Mouse (Mus musculus): Measurements from ENCODE around the gene Ube2j1. TPM values are rescaled to one million over a fixed set of nuclear protein-coding genes. Genes with fewer than 3 reads are reported as not detected.

The Ube2j1 gene
- total and polyA plus RNA-seq, 2 experiments from 2014 or later: 30.9 to 31.2 TPM

DNA sequence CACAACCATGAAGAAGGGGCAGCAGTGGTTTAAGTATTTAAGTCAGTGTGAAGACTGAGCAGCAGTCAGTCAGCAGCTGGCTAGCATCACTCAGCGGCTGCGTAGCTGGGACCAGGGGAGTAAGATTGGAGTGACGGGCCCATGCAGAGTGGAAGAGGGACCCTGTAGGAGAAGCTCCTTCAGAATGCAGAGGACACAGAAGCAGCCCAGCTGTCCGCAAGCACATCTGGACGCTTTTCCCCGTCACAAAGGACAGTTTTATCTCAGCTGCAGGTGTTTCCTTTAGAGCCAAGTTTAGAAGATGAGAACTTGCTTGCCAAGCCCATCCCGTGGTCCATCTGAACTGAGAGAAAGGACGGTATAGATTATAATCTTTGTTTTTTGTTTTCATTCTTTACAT, 6.8 kb upstream of the Ube2j1 start:
- DNase-seq (ENCODE audit: low spot score) (no peak), ATAC-seq (ENCODE audit: insufficient read depth, low read depth) (no peak)
- TF ChIP-seq CTCF (IDR thresholded peaks at IDR 0.05; ENCODE audit: low read depth) (no peak), EP300 (IDR thresholded peaks at IDR 0.05; ENCODE audit: low read depth) (no peak)
- Histone ChIP-seq H3K4me1 (ENCODE audit: control insufficient read depth, insufficient read depth) (no peaks in the 10 kb centered on the region), H3K27ac (ENCODE audit: low read depth) (no peak overlapping the region), H3K4me3 (ENCODE audit: low read depth, low read length) (no peak overlapping the region), H3K9ac (replicated peaks; ENCODE audit: low read depth, low read length) (no peak overlapping the region), H3K36me3 (replicated peaks; ENCODE audit: control insufficient read depth, insufficient read depth, low read length) (peaks cover 12% of the 10 kb centered on the region; the same call in 1 of the 2 replicates), H3K9me3 (replicated peaks; ENCODE audit: control insufficient read depth, low read length) (no peaks in the 10 kb centered on the region), H3K4me2 (ENCODE audit: low read depth, low read length) (no peak overlapping the region), H3K27me3 (ENCODE audit: control insufficient read depth, insufficient read depth, low read length) (no peaks in the 10 kb centered on the region)
- 26% methylated on average over 8 of the region's 8 CpGs for whole genome bisulfite sequencing

GRCm38 (mm10) chr4:33029104-33029503, 2.1 kb upstream of the Ube2j1 start:
- no peak overlapping the region for H3K4me2 ChIP-seq (ENCODE audit: low read depth, low read length)
- H3K27ac ChIP-seq (ENCODE audit: low read depth): no peak overlapping the region
- ATAC-seq (ENCODE audit: insufficient read depth, low read depth) (no peak), DNase-seq (ENCODE audit: low spot score) (no peak)
- peaks cover 14% of the 10 kb centered on the region; the same call in 1 of the 2 replicates for H3K4me1 ChIP-seq (ENCODE audit: control insufficient read depth, insufficient read depth)
- no peaks in the 10 kb centered on the region for H3K9me3 ChIP-seq (replicated peaks; ENCODE audit: control insufficient read depth, low read length)
- no peaks in the 10 kb centered on the region for H3K27me3 ChIP-seq (ENCODE audit: control insufficient read depth, insufficient read depth, low read length)
- H3K36me3 ChIP-seq (replicated peaks; ENCODE audit: control insufficient read depth, insufficient read depth, low read length): peaks cover 6% of the 10 kb centered on the region; the same call in 1 of the 2 replicates
- 89% methylated on average over 7 of the region's 7 CpGs for WGBS
- no peak overlapping the region for H3K9ac ChIP-seq (replicated peaks; ENCODE audit: low read depth, low read length)
- no peak for TF ChIP-seq EP300 (IDR thresholded peaks at IDR 0.05; ENCODE audit: low read depth)
- TF ChIP-seq CTCF (IDR thresholded peaks at IDR 0.05; ENCODE audit: low read depth): no peak
- no peak overlapping the region for H3K4me3 ChIP-seq (ENCODE audit: low read depth, low read length)

- DNase-seq (ENCODE audit: low spot score) (peak; percentile 19), ATAC-seq (ENCODE audit: insufficient read depth, low read depth) (peak; percentile 60)
- H3K4me3 ChIP-seq (ENCODE audit: low read depth, low read length): peak overlapping the region; percentile 80
- H3K4me1 ChIP-seq (ENCODE audit: control insufficient read depth, insufficient read depth): peaks cover 14% of the 10 kb centered on the region; the same call in 1 of the 2 replicates
- H3K4me2 ChIP-seq (ENCODE audit: low read depth, low read length): peak overlapping the region; percentile 87
- H3K9me3 ChIP-seq (replicated peaks; ENCODE audit: control insufficient read depth, low read length): peaks cover 2% of the 10 kb centered on the region; the same call in 1 of the 2 replicates
- H3K27me3 ChIP-seq (ENCODE audit: control insufficient read depth, insufficient read depth, low read length): no peaks in the 10 kb centered on the region
- H3K27ac ChIP-seq (ENCODE audit: low read depth): peak overlapping the region; percentile 99
- no peak for TF ChIP-seq EP300 (IDR thresholded peaks at IDR 0.05; ENCODE audit: low read depth)
- no peak for TF ChIP-seq CTCF (IDR thresholded peaks at IDR 0.05; ENCODE audit: low read depth)
- 3% methylated on average over 55 of the region's 55 CpGs for WGBS
- H3K36me3 ChIP-seq (replicated peaks; ENCODE audit: control insufficient read depth, insufficient read depth, low read length): peaks cover 6% of the 10 kb centered on the region; the same call in 1 of the 2 replicates
- H3K9ac ChIP-seq (replicated peaks; ENCODE audit: low read depth, low read length): peak overlapping the region; percentile 99
Measured at GRCm38 (mm10) chr4:33030264-33031194, 687 bp upstream of the Ube2j1 start.

- Histone ChIP-seq H3K9ac (replicated peaks; ENCODE audit: low read depth, low read length) (peak overlapping the region; percentile 99), H3K4me2 (ENCODE audit: low read depth, low read length) (peak overlapping the region; percentile 87), H3K9me3 (replicated peaks; ENCODE audit: control insufficient read depth, low read length) (peaks cover 5% of the 10 kb centered on the region; the same call in 1 of the 2 replicates), H3K27me3 (ENCODE audit: control insufficient read depth, insufficient read depth, low read length) (no peaks in the 10 kb centered on the region), H3K4me1 (ENCODE audit: control insufficient read depth, insufficient read depth) (peaks cover 14% of the 10 kb centered on the region; the same call in 1 of the 2 replicates), H3K36me3 (replicated peaks; ENCODE audit: control insufficient read depth, insufficient read depth, low read length) (peaks cover 10% of the 10 kb centered on the region), H3K4me3 (ENCODE audit: low read depth, low read length) (peak overlapping the region; percentile 80), H3K27ac (ENCODE audit: low read depth) (peak overlapping the region; percentile 99)
- no peak for ATAC-seq (ENCODE audit: insufficient read depth, low read depth)
- no peak for DNase-seq (ENCODE audit: low spot score)
- TF ChIP-seq CTCF (IDR thresholded peaks at IDR 0.05; ENCODE audit: low read depth) (no peak), EP300 (IDR thresholded peaks at IDR 0.05; ENCODE audit: low read depth) (no peak)
- 27% methylated on average over 4 of the region's 4 CpGs for WGBS
Measured at GRCm38 (mm10) chr4:33032045-33032444, 829 bp downstream of the Ube2j1 start.

DNA sequence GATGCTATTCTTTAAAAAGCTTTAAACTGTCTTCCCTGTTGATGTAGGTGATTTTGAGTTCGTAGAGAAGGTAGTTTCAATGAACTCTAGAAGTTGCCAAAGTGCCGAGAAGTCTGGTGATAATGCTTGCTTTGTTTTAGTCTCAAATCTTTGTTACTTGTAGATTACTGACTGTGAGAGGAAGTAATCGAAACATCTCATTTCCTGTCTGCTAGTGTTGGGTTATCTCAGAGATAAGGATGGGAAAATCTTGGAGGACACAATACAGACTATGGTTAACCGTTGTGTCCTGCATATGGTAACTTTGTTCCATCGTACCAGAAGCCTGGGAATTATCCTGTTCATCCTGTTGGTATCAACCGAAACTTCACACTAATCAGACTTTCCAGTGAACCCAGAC, 2.3 kb downstream of the Ube2j1 start:
- 51% methylated on average over 6 of the region's 6 CpGs for WGBS
- Histone ChIP-seq H3K4me1 (ENCODE audit: control insufficient read depth, insufficient read depth) (peaks cover 14% of the 10 kb centered on the region; the same call in 1 of the 2 replicates), H3K27ac (ENCODE audit: low read depth) (no peak overlapping the region), H3K9ac (replicated peaks; ENCODE audit: low read depth, low read length) (no peak overlapping the region), H3K27me3 (ENCODE audit: control insufficient read depth, insufficient read depth, low read length) (no peaks in the 10 kb centered on the region), H3K36me3 (replicated peaks; ENCODE audit: control insufficient read depth, insufficient read depth, low read length) (peaks cover 17% of the 10 kb centered on the region), H3K4me3 (ENCODE audit: low read depth, low read length) (no peak overlapping the region), H3K4me2 (ENCODE audit: low read depth, low read length) (no peak overlapping the region), H3K9me3 (replicated peaks; ENCODE audit: control insufficient read depth, low read length) (peaks cover 5% of the 10 kb centered on the region; the same call in 1 of the 2 replicates)
- DNase-seq (ENCODE audit: low spot score) (no peak), ATAC-seq (ENCODE audit: insufficient read depth, low read depth) (no peak)
- TF ChIP-seq CTCF (IDR thresholded peaks at IDR 0.05; ENCODE audit: low read depth) (no peak), EP300 (IDR thresholded peaks at IDR 0.05; ENCODE audit: low read depth) (no peak)
